Mouse (Mus musculus): Measurements from ENCODE around the gene Cdrt4.

GRCm38 (mm10) chr11:62934795-62935514, 16.0 kb upstream of the Cdrt4 start:
- TF ChIP-seq CTCF (conservative IDR thresholded peaks at IDR 0.05 in 1 of 2, IDR thresholded peaks at IDR 0.05 in 1 of 2; ENCODE audit: low read depth in 2 of 2, low read length in 2 of 2), result no peak
- TF ChIP-seq POLR2A (IDR thresholded peaks at IDR 0.05; ENCODE audit: low read depth, low read length), result no peak
- no peak for TF ChIP-seq ZNF384 (IDR thresholded peaks at IDR 0.05; ENCODE audit: low read depth, low read length)
- TF ChIP-seq EP300 (IDR thresholded peaks at IDR 0.05; ENCODE audit: low read length), result no peak

All from CH12.LX (cell line).